Mouse (Mus musculus) bone marrow macrophage, adult 2 months (primary cell): Measurements from ENCODE around the gene Lurap1. TPM values are rescaled to one million over a fixed set of nuclear protein-coding genes. Genes with fewer than 3 reads are reported as not detected.
A peak's percentile ranks its signal among the peaks of the same experiment; 100 is the strongest.

ENCODE experiments used
- H3K27ac ChIP-seq: 2 replicates; pipeline ENCODE4 v1.5.1; 2012; ENCODE audit warnings: low read depth, low read length; ENCODE audit not compliant: insufficient read depth
- H3K4me1 ChIP-seq: 2 replicates; pipeline ENCODE4 v1.6.1; 2012; ENCODE audit warnings: low read length; ENCODE audit not compliant: control insufficient read depth, insufficient read depth
- H3K4me3 ChIP-seq: 2 replicates; pipeline ENCODE4 v1.5.1; 2012; ENCODE audit warnings: mild to moderate bottlenecking, low read length, moderate library complexity; ENCODE audit not compliant: insufficient read depth
- CTCF ChIP-seq: IDR thresholded peaks from 2 replicates; pipeline ENCODE4 v1.5.1; 2012; ENCODE audit warnings: low read depth, mild to moderate bottlenecking, low read length, moderate library complexity
- POLR2A ChIP-seq: IDR thresholded peaks from 2 replicates; pipeline ENCODE4 v1.6.1; 2012; ENCODE audit warnings: mild to moderate bottlenecking, low read depth, low read length, borderline replicate concordance
- polyA plus RNA-seq: library from polyadenylated mRNA; stranded (reverse); fragments of >200 nt; gene quantifications from 2 replicates; pipeline ENCODE4 v1.2.4, GENCODE M21; 2012; ENCODE audit not compliant: missing spikeins, insufficient read depth, insufficient read length

The Lurap1 gene
- polyA plus RNA-seq, 1 experiment, result 0.12 TPM

GRCm38 (mm10) chr4:116175136-116175535, 24.0 kb upstream of the Lurap1 start:
- Histone ChIP-seq H3K4me1 (peaks cover 34% of the 10 kb centered on the region), H3K4me3 (no peak overlapping the region), H3K27ac (no peak overlapping the region)
- TF ChIP-seq POLR2A, result no peak
- no peak for TF ChIP-seq CTCF

DNA sequence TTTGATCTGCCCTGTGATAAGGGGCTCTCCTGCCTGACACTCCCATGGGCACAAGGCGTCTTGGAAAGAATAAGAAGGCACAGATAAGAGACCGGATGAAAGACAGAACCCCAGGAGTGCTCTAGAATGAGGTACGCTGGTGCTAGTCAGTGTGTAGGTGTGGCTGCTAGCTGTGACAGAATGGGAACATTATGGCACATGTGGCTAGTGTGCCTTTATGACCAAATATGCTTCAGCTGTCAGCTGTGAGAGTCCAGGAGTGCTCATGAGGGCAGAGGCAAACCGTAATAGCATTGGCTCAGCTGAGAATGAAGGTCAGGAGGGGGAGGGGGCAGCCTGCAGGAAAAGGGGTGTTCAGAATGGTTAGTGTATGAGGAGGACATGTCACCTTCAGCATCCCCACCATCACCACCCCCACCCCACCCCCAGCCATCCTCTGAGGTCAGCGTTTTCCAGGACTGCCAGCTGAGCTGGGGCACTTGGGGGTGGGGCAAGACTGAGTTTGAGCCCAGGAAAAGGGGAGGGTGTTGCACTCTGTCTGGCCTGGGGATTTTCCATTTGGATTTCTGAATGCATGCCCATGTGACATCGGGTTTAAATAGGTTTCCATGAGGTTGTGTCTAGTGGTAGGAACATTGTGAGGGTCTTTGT, 23.5 kb upstream of the Lurap1 start:
- Histone ChIP-seq H3K4me1 (peaks cover 34% of the 10 kb centered on the region), H3K4me3 (no peak overlapping the region), H3K27ac (no peak overlapping the region)
- TF ChIP-seq POLR2A, result no peak
- no peak for TF ChIP-seq CTCF

DNA sequence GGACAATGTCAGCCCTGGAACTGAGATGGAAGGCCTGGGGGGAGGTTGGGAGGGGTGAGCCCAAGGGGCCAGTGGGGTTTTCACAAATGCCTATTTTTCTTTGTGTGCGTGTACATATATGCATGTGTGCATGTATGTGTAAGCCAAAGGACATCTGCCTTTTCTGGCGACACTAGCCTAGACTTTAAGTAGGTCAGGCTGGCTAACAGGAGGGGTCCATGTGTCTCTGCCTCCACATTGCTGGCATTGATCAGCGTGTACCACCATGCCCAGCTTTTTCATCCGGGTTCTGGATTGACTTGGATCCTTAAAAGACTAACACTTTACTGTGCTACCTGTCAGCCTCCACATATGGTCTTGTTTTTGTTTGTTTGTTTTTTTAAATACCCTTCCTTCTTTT, 22.6 kb upstream of the Lurap1 start:
- TF ChIP-seq POLR2A (no peak), CTCF (no peak)
- peaks cover 35% of the 10 kb centered on the region for H3K4me1 ChIP-seq

GRCm38 (mm10) chr4:116173072-116173471, 21.9 kb upstream of the Lurap1 start, which contains the start of the genes 1700042G07Rik and Gm49337:
1700042G07Rik (plus strand) TSS chr4:116173372.
Gm49337 (plus strand) TSS chr4:116173384.
- H3K4me1 ChIP-seq, result peaks cover 37% of the 10 kb centered on the region
- H3K27ac ChIP-seq, result no peak within 1 kb of the TSS
- no peak within 1 kb of the TSS for H3K4me3 ChIP-seq
- TF ChIP-seq POLR2A (no peak), CTCF (no peak)

More for the DNA sequence above, 22.6 kb upstream of the Lurap1 start:
- Histone ChIP-seq H3K27ac (no peak overlapping the region), H3K4me3 (no peak overlapping the region)

DNA sequence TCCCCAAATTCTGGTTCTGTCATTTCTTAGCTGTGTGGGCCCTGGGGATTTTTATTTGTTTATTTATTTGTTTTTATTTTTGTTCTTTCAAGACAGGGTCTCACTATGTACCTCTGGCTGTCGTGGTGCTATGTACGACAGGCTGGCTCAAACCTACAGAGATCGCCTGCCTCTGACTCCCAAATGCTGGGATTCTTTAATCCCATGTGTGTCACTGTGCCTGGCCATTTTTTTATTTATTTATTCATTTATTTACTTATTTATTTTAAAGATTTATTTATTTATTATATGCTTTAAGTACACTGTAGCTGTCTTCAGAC, 18.2 kb upstream of the Lurap1 start:
- TF ChIP-seq CTCF, result no peak
- no peak for TF ChIP-seq POLR2A
- no peak overlapping the region for H3K27ac ChIP-seq
- peaks cover 10% of the 10 kb centered on the region for H3K4me1 ChIP-seq
- H3K4me3 ChIP-seq, result no peak overlapping the region

- peaks cover 9% of the 10 kb centered on the region for H3K4me1 ChIP-seq
Observed at GRCm38 (mm10) chr4:116168617-116169352, 17.6 kb upstream of the Lurap1 start.

DNA sequence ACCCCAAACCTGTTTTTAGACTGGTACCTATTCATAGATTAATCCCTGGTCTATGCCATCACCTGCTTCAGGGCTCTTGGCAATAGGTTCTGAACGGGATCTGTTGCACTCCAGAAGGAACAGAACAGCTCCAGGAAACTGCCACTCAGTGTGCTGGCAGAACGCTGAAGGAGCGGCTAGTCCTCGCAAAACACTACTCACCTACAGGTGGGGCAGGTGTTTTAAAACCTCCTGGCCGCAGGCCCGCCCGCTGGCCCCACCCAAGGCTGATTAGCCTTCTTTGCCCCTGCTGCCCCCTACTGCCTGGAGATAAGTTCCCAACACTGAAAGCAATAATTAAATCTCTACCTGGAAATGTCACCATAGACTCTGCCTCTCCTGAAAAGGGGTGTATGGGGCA, 16.3 kb upstream of the Lurap1 start, which contains the start of gene Tspan1:
TSS of gene Tspan1 (minus strand) at position 198 of the 400 bp plus-strand sequence.
- no peak for TF ChIP-seq POLR2A
- no peak for TF ChIP-seq CTCF
- peaks cover 10% of the 10 kb centered on the region for H3K4me1 ChIP-seq
- no peak within 1 kb of the TSS for H3K27ac ChIP-seq
- no peak within 1 kb of the TSS for H3K4me3 ChIP-seq

More at GRCm38 (mm10) chr4:116168617-116169352, 17.6 kb upstream of the Lurap1 start:
- H3K27ac ChIP-seq, result no peak overlapping the region
- TF ChIP-seq POLR2A (no peak), CTCF (peak; percentile 66)
- H3K4me3 ChIP-seq, result no peak overlapping the region

GRCm38 (mm10) chr4:116165708-116166407, 14.7 kb upstream of the Lurap1 start:
- TF ChIP-seq POLR2A, result no peak
- TF ChIP-seq CTCF, result no peak
- Histone ChIP-seq H3K27ac (no peak overlapping the region), H3K4me3 (no peak overlapping the region), H3K4me1 (peaks cover 10% of the 10 kb centered on the region)

- Histone ChIP-seq H3K4me1 (peaks cover 10% of the 10 kb centered on the region), H3K27ac (no peak overlapping the region), H3K4me3 (no peak overlapping the region)
- TF ChIP-seq POLR2A, result no peak
- no peak for TF ChIP-seq CTCF
Observed at GRCm38 (mm10) chr4:116164759-116165554, 13.8 kb upstream of the Lurap1 start.
